Mouse (Mus musculus) cerebellum, adult 2 months (tissue): Measurements from ENCODE around the gene Gngt2.

Experiments used
- CTCF ChIP-seq: fragments of 200-500 bp; IDR thresholded peaks from 2 replicates; pipeline ENCODE4 v1.5.1; 2011; ENCODE audit warnings: low read depth, mild to moderate bottlenecking, control low read depth, low read length, moderate library complexity, borderline replicate concordance; ENCODE audit not compliant: insufficient read depth
- POLR2A ChIP-seq: fragments of 200-500 bp; IDR thresholded peaks from 2 replicates; pipeline ENCODE4 v1.6.1; 2011; ENCODE audit warnings: low read length, control low read depth, borderline replicate concordance; ENCODE audit not compliant: insufficient read depth

DNA sequence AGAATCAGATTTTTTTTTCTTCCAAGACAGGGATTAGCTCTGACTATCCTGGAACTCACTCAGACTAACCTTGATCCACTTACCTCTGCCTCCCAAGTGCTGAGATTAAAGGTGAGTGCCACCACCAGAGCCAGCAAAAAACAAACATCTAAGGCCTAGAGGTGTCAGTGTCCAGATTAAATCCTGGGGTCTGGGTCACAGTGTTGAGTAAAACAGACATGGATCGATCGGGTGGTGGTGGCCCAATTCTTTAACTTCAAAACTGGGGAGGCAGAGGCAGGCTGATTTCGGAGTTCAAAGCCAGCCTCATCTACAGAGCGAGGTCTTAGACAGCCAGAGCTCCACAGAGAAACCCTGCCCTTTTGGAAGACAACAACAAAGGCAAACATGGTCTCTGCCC, 14.6 kb upstream of the Gngt2 start:
- TF ChIP-seq CTCF (no peak), POLR2A (no peak)
